Mouse (Mus musculus): ENCODE data around the gene Fchsd2.

Fchsd2 gene

GRCm38 (mm10) chr7:101191326-101191969 is 98.8 kb downstream of the Fchsd2 start:
- no peak for DNase-seq (ENCODE audit: low read depth, low spot score)

- DNase-seq (ENCODE audit: low read depth, low spot score): no peak
These were observed 118.2 kb downstream of the Fchsd2 start for GRCm38 (mm10) chr7:101210826-101211225.

GRCm38 (mm10) chr7:101213515-101214263 is 121.0 kb downstream of the Fchsd2 start:
- no peak for DNase-seq (ENCODE audit: low read depth, low spot score)

GRCm38 (mm10) chr7:101216724-101217123 is 124.1 kb downstream of the Fchsd2 start:
- no peak for DNase-seq (ENCODE audit: low read depth, low spot score)

GRCm38 (mm10) chr7:101223501-101223900 is 130.8 kb downstream of the Fchsd2 start:
- no peak for DNase-seq (ENCODE audit: low read depth, low spot score)

- DNase-seq (ENCODE audit: low read depth, low spot score): no peak
These were observed 136.7 kb downstream of the Fchsd2 start for GRCm38 (mm10) chr7:101229336-101229735.

GRCm38 (mm10) chr7:101231458-101231857 is 138.8 kb downstream of the Fchsd2 start:
- peak; percentile 14 for DNase-seq (ENCODE audit: low read depth, low spot score)

GRCm38 (mm10) chr7:101232716-101233115 is 140.1 kb downstream of the Fchsd2 start:
- DNase-seq (ENCODE audit: low read depth, low spot score): no peak

- DNase-seq (ENCODE audit: low read depth, low spot score): no peak
These were observed 144.2 kb downstream of the Fchsd2 start for GRCm38 (mm10) chr7:101236712-101237473.

GRCm38 (mm10) chr7:101248760-101249159 is 156.1 kb downstream of the Fchsd2 start:
- DNase-seq (ENCODE audit: low read depth, low spot score): no peak

- DNase-seq (ENCODE audit: low read depth, low spot score): no peak
These were observed 156.5 kb downstream of the Fchsd2 start for GRCm38 (mm10) chr7:101249173-101249572.

- DNase-seq (ENCODE audit: low read depth, low spot score): no peak
These were observed 160.4 kb downstream of the Fchsd2 start for GRCm38 (mm10) chr7:101253071-101253470.

GRCm38 (mm10) chr7:101258482-101258881 is 165.8 kb downstream of the Fchsd2 start:
- DNase-seq (ENCODE audit: low read depth, low spot score): no peak

- no peak for DNase-seq (ENCODE audit: low read depth, low spot score)
These were observed 169.4 kb downstream of the Fchsd2 start for GRCm38 (mm10) chr7:101261941-101262546.

GRCm38 (mm10) chr7:101263511-101263910 is 170.8 kb downstream of the Fchsd2 start:
- DNase-seq (ENCODE audit: low read depth, low spot score): no peak

- DNase-seq (ENCODE audit: low read depth, low spot score): no peak
These were observed 175.0 kb downstream of the Fchsd2 start for GRCm38 (mm10) chr7:101267457-101268259.

- no peak for DNase-seq (ENCODE audit: low read depth, low spot score)
These were observed 178.9 kb downstream of the Fchsd2 start for GRCm38 (mm10) chr7:101271602-101272001.

- no peak for DNase-seq (ENCODE audit: low read depth, low spot score)
These were observed 179.9 kb downstream of the Fchsd2 start for GRCm38 (mm10) chr7:101272466-101273160.

- no peak for DNase-seq (ENCODE audit: low read depth, low spot score)
These were observed 190.1 kb downstream of the Fchsd2 start for GRCm38 (mm10) chr7:101282721-101283120.

GRCm38 (mm10) chr7:101284504-101284903 is 191.8 kb downstream of the Fchsd2 start:
- no peak for DNase-seq (ENCODE audit: low read depth, low spot score)

GRCm38 (mm10) chr7:101286891-101287290 is 194.2 kb downstream of the Fchsd2 start:
- DNase-seq (ENCODE audit: low read depth, low spot score): no peak

Data from embryo, embryonic 11.5 days (tissue).